Mouse (Mus musculus): ENCODE data around the gene Nlrc5.
A peak's percentile ranks its signal among the peaks of the same experiment; 100 is the strongest.

DNA sequence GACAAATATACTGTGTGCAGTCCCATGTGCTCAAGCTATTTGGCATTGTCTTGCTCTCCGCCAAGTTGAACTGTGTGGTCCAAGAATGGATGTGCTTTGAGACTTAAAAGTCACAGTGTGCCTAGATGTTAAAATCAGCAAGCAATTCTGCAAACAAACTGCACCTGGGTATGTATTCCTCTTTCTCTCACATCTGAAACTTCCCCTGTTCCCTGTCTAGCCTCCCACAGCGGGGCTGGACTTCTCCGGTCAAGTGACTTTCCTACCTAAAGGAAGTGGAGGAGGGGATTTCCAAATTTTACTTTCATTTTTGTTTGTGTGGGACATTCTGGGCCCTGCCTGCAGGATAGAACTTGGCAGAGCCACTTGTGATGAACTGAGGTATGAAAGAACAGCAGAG is 9.0 kb downstream of the Nlrc5 start:
- TF ChIP-seq POLR2A (IDR thresholded peaks at IDR 0.05; ENCODE audit: insufficient read depth, low read depth, low read length) (0 out of 2 replicates have a peak, but pooled peaks have one; percentile 28), EP300 (IDR thresholded peaks at IDR 0.05; ENCODE audit: insufficient read depth, low read depth, low read length) (no peak)

All from heart, adult 2 months (tissue).